Mouse (Mus musculus): ENCODE data around the gene Npl.

- TF ChIP-seq CTCF (IDR thresholded peaks at IDR 0.05; ENCODE audit: low read depth, low read length) (peak; percentile 41), POLR2A (IDR thresholded peaks at IDR 0.05; ENCODE audit: borderline replicate concordance, low read depth, low read length) (no peak)
Observed at GRCm38 (mm10) chr1:153489132-153489531, 60.7 kb downstream of the Npl start.

Measured in bone marrow macrophage, adult 2 months (primary cell).